Mouse (Mus musculus) lung, postnatal 4 days (tissue): ENCODE data around the gene Cops7a.

ENCODE experiments used
- DNase-seq, 2 experiments: peaks; one replicate each; pipeline ENCODE4 v3.0.0; 2021

The Cops7a gene

GRCm38 (mm10) chr6:124965088-124965719, at the start of gene Cops7a:
Cops7a (minus strand) TSS chr6:124965538.
- peak; percentile 97 for DNase-seq

- peak; percentile 87 to 92 for DNase-seq
These were observed 44.1 kb upstream of the Cops7a start for GRCm38 (mm10) chr6:125009181-125010073.

GRCm38 (mm10) chr6:125009129-125009180, 43.6 kb upstream of the Cops7a start, which contains the start of gene Zfp384:
Zfp384 (plus strand) TSS chr6:125009145.
- DNase-seq: no peak

- peak; percentile 98 to 99 for DNase-seq
These were observed 43.3 kb upstream of the Cops7a start for GRCm38 (mm10) chr6:125008586-125009128.

- DNase-seq: no peak
These were observed 42.7 kb upstream of the Cops7a start for GRCm38 (mm10) chr6:125008060-125008459.

DNA sequence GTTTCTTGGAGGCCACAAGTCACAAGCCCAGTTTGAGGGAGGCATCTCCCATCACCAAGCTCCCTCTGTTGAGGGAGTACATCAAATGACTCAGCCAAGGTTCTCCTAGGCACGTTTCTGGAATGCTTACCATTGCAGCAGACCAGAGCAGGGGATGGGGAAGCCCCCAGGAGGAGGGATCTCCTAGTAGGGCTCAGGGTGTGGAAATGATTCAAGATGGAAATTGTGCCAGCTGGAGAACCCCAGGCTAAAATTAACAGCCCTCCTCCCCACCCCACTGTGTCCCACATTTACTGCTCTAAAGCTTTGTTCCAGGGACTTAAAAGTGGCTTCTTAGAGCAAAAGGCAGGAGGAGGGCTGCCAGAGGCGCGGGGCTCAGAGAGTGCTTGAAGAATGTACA, 39.7 kb upstream of the Cops7a start:
- no peak for DNase-seq

GRCm38 (mm10) chr6:125003706-125004105, 38.4 kb upstream of the Cops7a start:
- no peak for DNase-seq

- DNase-seq: no peak
These were observed 34.2 kb upstream of the Cops7a start for GRCm38 (mm10) chr6:124999546-124999945.

GRCm38 (mm10) chr6:124999091-124999490, 33.8 kb upstream of the Cops7a start:
- no peak for DNase-seq

DNA sequence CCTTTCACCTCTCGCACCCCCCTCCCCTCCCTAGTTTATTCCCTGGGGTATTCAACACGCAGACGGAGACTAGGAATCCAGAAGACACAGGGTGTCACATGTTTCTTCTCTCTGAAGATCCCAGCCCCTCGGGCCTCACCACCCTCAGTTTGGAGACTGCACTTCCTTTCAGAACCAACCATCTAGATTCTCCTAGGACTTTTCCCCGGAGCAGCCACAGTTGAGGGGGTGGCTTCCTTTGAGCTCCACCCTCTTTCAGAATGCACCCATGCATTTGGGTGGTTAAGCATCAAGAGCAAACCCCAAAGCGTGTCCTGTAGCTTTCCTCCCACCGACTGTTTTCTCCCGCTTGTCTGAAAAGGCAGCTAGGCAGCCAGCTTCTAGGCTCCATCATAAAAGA, 32.7 kb upstream of the Cops7a start:
- no peak for DNase-seq

- DNase-seq: peak; percentile 80 to 85
These were observed 31.5 kb upstream of the Cops7a start, which contains the start of gene Pianp for GRCm38 (mm10) chr6:124996551-124997501. Pianp (plus strand) TSS chr6:124996694.

DNA sequence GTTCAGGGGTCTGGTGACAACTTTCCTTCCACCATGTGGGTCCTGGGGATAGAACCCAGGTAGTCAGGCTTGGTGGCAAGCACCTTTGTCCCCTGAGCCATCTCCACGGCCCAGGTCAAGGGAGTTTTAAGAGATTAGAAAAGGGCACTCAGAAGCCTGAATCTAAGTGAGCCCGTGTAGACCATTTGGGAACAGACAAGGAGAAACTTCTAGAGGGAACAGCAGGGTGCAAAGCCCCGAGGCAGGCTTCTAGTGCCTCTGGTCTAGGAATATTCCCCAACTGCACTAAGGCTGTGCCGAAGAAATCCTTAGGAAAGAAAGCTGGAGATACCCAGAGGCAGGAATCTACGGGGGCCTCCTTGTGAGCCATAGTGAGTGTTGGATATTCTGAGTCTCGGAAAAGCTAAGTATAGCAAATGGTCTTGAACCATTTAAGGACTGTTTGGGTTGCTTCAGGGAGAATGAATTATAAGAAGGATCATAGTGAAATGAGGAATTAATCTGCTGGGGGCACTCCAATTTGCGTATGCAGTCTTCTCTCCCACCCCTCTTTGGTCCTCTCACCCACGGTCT, 30.6 kb upstream of the Cops7a start:
- DNase-seq: no peak

GRCm38 (mm10) chr6:124995246-124995645, 29.9 kb upstream of the Cops7a start:
- no peak for DNase-seq

GRCm38 (mm10) chr6:124993876-124994275, 28.5 kb upstream of the Cops7a start:
- DNase-seq: peak in 1 of 2 experiments; percentile 53

GRCm38 (mm10) chr6:124993365-124993764, 28.0 kb upstream of the Cops7a start:
- DNase-seq: no peak

DNA sequence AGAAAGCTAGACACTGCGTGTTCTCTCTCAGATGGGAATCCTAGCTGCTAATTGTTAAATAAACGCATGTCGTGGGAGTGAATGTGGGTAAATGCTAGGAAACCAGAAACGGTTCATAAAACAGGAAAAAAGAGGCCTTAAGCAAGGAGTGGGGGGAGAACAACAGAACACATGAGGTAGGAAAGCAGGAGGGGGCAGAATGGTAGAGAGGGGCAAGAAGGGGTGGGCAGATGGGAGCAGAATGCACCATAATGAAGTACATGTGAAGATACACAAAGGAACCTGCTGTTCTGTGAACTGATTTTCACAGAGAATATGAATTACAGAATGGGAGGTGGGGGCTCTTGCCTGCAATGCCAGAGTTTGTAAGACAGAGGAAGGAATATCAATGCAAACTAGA, 26.9 kb upstream of the Cops7a start:
- no peak for DNase-seq

- peak; percentile 36 to 59 for DNase-seq
These were observed 2.4 kb upstream of the Cops7a start for GRCm38 (mm10) chr6:124967766-124968165.

GRCm38 (mm10) chr6:124966466-124967118, 1.3 kb upstream of the Cops7a start:
- no peak for DNase-seq

DNA sequence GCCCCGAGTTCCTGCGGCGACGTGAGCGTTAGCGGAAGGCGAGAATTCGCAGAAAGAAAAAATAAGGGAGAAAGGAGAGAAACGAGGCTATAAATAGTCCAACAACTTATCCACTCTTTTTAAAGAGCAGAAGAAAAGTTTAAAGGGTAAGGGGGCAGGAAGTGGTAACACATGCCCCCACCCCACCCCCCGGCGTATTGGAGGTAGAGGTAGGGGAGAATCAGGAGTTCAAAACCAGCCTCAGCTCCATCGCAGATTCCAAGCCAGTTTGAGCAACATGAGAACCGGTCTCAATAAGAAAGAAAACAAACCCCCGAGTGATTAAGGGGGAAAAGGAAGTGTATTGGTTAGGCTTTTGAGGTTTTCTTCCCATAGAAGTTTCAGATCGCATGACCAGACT, 409 bp upstream of the Cops7a start:
- DNase-seq: no peak

DNA sequence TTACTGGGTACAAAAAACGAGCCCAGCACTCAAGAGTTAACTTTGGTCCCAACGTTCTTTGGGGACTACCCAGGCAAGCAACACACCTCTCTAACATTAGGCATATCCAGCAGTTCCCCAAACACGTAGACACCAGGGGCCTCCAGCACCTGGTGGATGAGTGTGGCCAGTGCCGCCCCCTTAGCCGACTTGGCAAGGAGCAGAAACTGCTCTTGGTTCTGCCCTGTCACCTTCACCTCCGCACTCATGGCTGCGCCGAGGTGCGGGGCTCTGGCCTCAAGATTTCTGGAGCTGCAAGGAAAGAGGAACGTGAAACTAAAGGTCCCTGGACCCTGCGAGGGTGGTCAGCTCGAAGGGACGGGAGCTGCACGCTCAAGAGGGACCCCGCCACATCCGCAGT, 700 bp downstream of the Cops7a start:
- no peak for DNase-seq

GRCm38 (mm10) chr6:124961021-124961420, 4.3 kb downstream of the Cops7a start:
- DNase-seq: no peak

GRCm38 (mm10) chr6:124959960-124960359, 5.4 kb downstream of the Cops7a start:
- no peak for DNase-seq
